Mouse (Mus musculus): ENCODE measurements around the gene Slc6a18. TPM values are rescaled to one million over a fixed set of nuclear protein-coding genes. Genes with fewer than 3 reads are reported as not detected.
"Not testable (repeated sequence)": the region's sequence is repeated elsewhere in the genome, so short reads cannot be mapped to it uniquely, and the experiment has no call there.

Gene Slc6a18
- polyA plus RNA-seq, 1 experiment = not detected

DNA sequence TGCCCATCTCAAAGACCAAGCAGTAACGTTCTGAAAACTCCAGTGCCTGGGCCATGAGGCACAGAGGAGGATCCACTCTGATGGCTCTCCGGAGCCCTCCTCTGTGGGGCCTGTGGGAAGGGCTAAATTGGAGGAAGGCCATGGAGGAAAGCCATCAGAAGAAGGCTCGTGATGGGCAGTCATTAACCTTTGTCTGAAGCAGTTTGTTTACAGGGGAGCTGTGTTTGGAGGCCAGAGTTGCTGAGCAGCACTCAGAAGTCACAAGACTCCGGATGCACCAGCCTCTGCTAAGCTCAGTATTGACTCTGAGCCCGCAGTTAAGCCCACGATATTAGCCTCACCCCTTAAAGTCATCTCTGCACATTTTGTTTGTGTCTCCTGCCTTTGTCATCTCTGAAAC lies 31.7 kb upstream of the Slc6a18 start:
- no peak overlapping the region for H3K4me3 ChIP-seq (replicated peaks)
- no peaks in the 10 kb centered on the region for H3K27me3 ChIP-seq (ENCODE audit: control insufficient read depth)
- H3K4me1 ChIP-seq (ENCODE audit: control insufficient read depth) = no peaks in the 10 kb centered on the region
- H3K36me3 ChIP-seq (ENCODE audit: control insufficient read depth) = no peaks in the 10 kb centered on the region
- no peak for TF ChIP-seq TAL1 (IDR thresholded peaks at IDR 0.05; ENCODE audit: low read length)
- no peak for TF ChIP-seq GATA1 (IDR thresholded peaks at IDR 0.05; ENCODE audit: low read length)
- H3K9me3 ChIP-seq (ENCODE audit: control insufficient read depth, low read length) = no peaks in the 10 kb centered on the region

GRCm38 (mm10) chr13:73704694-73705325 lies 27.0 kb upstream of the Slc6a18 start, which contains the start of gene Slc6a19:
TSS of gene Slc6a19 (minus strand) at chr13:73704865.
- Histone ChIP-seq H3K9me3 (ENCODE audit: control insufficient read depth, low read length) (no peaks in the 10 kb centered on the region), H3K27me3 (ENCODE audit: control insufficient read depth) (no peaks in the 10 kb centered on the region), H3K36me3 (ENCODE audit: control insufficient read depth) (no peaks in the 10 kb centered on the region), H3K4me3 (replicated peaks) (no peak within 1 kb of the TSS), H3K4me1 (ENCODE audit: control insufficient read depth) (no peaks in the 10 kb centered on the region)
- no peak for TF ChIP-seq GATA1 (IDR thresholded peaks at IDR 0.05; ENCODE audit: low read length)
- no peak for TF ChIP-seq TAL1 (IDR thresholded peaks at IDR 0.05; ENCODE audit: low read length)

GRCm38 (mm10) chr13:73703486-73703885 lies 25.7 kb upstream of the Slc6a18 start:
- not testable (repeated sequence) for H3K27me3 ChIP-seq (ENCODE audit: control insufficient read depth); H3K4me3 ChIP-seq (replicated peaks); H3K36me3 ChIP-seq (ENCODE audit: control insufficient read depth); H3K4me1 ChIP-seq (ENCODE audit: control insufficient read depth); H3K9me3 ChIP-seq (ENCODE audit: control insufficient read depth, low read length)

DNA sequence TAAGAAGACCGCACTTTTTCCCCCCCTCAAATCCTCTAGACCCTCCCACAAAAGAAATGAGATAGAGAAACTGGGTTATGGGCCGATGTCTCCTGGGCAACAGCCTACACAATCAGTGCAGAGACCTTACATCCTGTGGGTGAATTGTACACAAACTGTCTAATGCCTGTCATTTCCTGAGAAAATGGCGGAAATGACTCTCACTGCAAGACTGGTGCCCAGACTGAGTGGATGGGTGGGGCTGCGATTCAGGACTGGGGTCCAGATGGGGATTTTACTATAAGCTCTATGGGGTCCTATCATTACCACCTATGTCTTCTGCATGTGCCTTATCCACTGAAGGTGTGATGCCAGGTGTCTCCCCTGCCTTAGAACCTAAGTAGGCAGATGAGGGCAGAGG lies 25.0 kb upstream of the Slc6a18 start:
- no peaks in the 10 kb centered on the region for H3K4me1 ChIP-seq (ENCODE audit: control insufficient read depth)
- no peaks in the 10 kb centered on the region for H3K36me3 ChIP-seq (ENCODE audit: control insufficient read depth)
- no peaks in the 10 kb centered on the region for H3K9me3 ChIP-seq (ENCODE audit: control insufficient read depth, low read length)
- TF ChIP-seq TAL1 (IDR thresholded peaks at IDR 0.05; ENCODE audit: low read length) (no peak), GATA1 (IDR thresholded peaks at IDR 0.05; ENCODE audit: low read length) (no peak)
- H3K4me3 ChIP-seq (replicated peaks) = no peak overlapping the region
- no peaks in the 10 kb centered on the region for H3K27me3 ChIP-seq (ENCODE audit: control insufficient read depth)

DNA sequence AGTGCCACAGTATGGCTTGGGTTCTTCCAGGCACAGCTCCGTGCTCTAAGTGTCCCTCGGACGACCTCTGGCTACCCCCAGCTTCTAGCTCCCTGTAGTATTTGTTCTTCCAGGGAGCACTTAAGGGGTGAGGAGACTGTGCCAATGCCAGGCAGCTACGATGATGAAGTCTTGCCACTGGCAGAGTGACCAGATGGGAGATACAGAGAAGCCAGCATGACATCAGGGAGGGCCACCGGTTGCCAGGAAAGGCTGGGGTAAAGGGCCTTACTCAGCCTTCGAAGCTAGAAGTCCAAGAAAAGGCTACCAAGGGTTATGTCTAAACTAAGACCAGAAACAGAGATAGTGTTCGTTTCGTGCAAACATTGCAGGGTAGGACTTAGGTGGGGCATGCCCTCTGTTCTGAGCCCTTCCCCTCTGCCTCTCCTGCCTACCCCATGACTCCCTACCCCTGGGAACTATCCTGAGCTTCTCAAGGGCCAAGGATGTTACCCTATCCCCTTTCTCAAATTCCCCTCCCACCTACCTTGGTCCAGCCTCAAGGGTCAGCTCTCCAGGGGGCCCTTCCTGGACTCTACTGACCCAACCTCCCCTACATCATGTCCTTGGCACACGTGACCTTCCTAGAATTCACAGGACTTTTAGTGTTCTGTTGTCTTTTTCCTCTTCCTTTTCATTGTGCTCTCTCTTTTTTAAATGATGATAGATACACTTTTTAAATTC lies 23.5 kb upstream of the Slc6a18 start:
- Histone ChIP-seq H3K4me1 (ENCODE audit: control insufficient read depth) (no peaks in the 10 kb centered on the region), H3K9me3 (ENCODE audit: control insufficient read depth, low read length) (no peaks in the 10 kb centered on the region), H3K36me3 (ENCODE audit: control insufficient read depth) (no peaks in the 10 kb centered on the region), H3K4me3 (replicated peaks) (no peak overlapping the region), H3K27me3 (ENCODE audit: control insufficient read depth) (no peaks in the 10 kb centered on the region)
- no peak for TF ChIP-seq GATA1 (IDR thresholded peaks at IDR 0.05; ENCODE audit: low read length)
- TF ChIP-seq TAL1 (IDR thresholded peaks at IDR 0.05; ENCODE audit: low read length) = no peak

GRCm38 (mm10) chr13:73700554-73700953 lies 22.7 kb upstream of the Slc6a18 start:
- TF ChIP-seq TAL1 (IDR thresholded peaks at IDR 0.05; ENCODE audit: low read length) (no peak), GATA1 (IDR thresholded peaks at IDR 0.05; ENCODE audit: low read length) (no peak)
- H3K27me3 ChIP-seq (ENCODE audit: control insufficient read depth) = no peaks in the 10 kb centered on the region
- H3K4me3 ChIP-seq (replicated peaks) = no peak overlapping the region
- H3K36me3 ChIP-seq (ENCODE audit: control insufficient read depth) = no peaks in the 10 kb centered on the region
- H3K9me3 ChIP-seq (ENCODE audit: control insufficient read depth, low read length) = no peaks in the 10 kb centered on the region
- H3K4me1 ChIP-seq (ENCODE audit: control insufficient read depth) = no peaks in the 10 kb centered on the region

DNA sequence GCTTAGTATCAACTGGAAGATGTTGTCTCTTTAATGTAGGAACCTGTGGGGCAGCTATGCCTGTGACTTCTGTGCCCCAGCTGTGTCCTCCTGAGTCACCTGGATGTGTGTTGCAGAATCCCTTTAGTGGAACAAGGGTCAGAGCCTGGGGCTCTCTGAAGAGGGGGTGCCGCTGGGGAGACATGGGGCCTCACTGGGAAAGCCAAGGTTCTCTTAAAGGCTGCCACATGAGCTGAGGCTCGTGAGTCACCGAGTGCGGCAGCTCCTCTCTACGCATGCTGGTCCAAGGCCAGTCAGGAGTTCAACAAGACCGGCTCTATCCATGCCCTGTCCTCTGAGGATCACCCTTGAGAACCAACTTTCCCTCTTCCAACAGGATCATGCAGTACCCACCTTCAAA lies 21.9 kb upstream of the Slc6a18 start:
- no peaks in the 10 kb centered on the region for H3K36me3 ChIP-seq (ENCODE audit: control insufficient read depth)
- no peak for TF ChIP-seq TAL1 (IDR thresholded peaks at IDR 0.05; ENCODE audit: low read length)
- TF ChIP-seq GATA1 (IDR thresholded peaks at IDR 0.05; ENCODE audit: low read length) = no peak
- no peaks in the 10 kb centered on the region for H3K9me3 ChIP-seq (ENCODE audit: control insufficient read depth, low read length)
- H3K4me3 ChIP-seq (replicated peaks) = no peak overlapping the region
- H3K27me3 ChIP-seq (ENCODE audit: control insufficient read depth) = no peaks in the 10 kb centered on the region
- no peaks in the 10 kb centered on the region for H3K4me1 ChIP-seq (ENCODE audit: control insufficient read depth)

- H3K27me3 ChIP-seq (ENCODE audit: control insufficient read depth) = no peaks in the 10 kb centered on the region
- no peak for TF ChIP-seq TAL1 (IDR thresholded peaks at IDR 0.05; ENCODE audit: low read length)
- no peak for TF ChIP-seq GATA1 (IDR thresholded peaks at IDR 0.05; ENCODE audit: low read length)
- H3K9me3 ChIP-seq (ENCODE audit: control insufficient read depth, low read length) = no peaks in the 10 kb centered on the region
- H3K36me3 ChIP-seq (ENCODE audit: control insufficient read depth) = no peaks in the 10 kb centered on the region
- no peak overlapping the region for H3K4me3 ChIP-seq (replicated peaks)
- no peaks in the 10 kb centered on the region for H3K4me1 ChIP-seq (ENCODE audit: control insufficient read depth)
These were observed 18.7 kb upstream of the Slc6a18 start for GRCm38 (mm10) chr13:73696529-73696928.

DNA sequence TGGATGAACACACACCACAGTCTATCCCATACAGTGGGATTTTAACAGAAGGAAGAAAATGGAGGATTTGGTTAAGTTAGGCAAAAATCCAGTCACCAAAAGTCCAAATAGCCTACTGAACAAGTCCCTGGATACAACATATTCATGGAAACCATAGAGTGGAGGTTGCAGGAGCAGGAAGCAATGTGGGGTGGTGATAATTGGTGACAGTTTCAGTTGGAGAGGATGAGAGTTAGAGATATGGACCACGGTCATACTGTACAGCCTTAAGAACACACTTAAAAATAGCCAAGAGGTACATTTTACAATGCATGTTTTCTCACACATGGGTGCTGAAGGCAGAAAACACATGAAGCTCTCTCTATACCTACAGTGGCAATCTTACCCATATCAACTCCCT lies 17.1 kb upstream of the Slc6a18 start:
- H3K36me3 ChIP-seq (ENCODE audit: control insufficient read depth) = no peaks in the 10 kb centered on the region
- no peak overlapping the region for H3K4me3 ChIP-seq (replicated peaks)
- TF ChIP-seq GATA1 (IDR thresholded peaks at IDR 0.05; ENCODE audit: low read length) (no peak), TAL1 (IDR thresholded peaks at IDR 0.05; ENCODE audit: low read length) (no peak)
- H3K4me1 ChIP-seq (ENCODE audit: control insufficient read depth) = no peaks in the 10 kb centered on the region
- H3K9me3 ChIP-seq (ENCODE audit: control insufficient read depth, low read length) = no peaks in the 10 kb centered on the region
- no peaks in the 10 kb centered on the region for H3K27me3 ChIP-seq (ENCODE audit: control insufficient read depth)

Measured in erythroblast, embryonic 14.5 days (primary cell).